Mouse (Mus musculus) splenic B cell, adult 2 months (primary cell): Measurements from ENCODE around the gene Vipr1.
A peak's percentile ranks its signal among the peaks of the same experiment; 100 is the strongest.

Experiments used
- DNase-seq: peaks from one replicate; pipeline ENCODE4 v3.0.0-alpha.2; 2011; ENCODE audit warnings: low read depth, low spot score
- H3K27me3 ChIP-seq: 2 replicates; pipeline ENCODE4 v1.6.1; 2012; ENCODE audit warnings: mild to moderate bottlenecking, low read length, moderate library complexity, mixed read lengths; ENCODE audit not compliant: control insufficient read depth, poor library complexity, insufficient read depth, severe bottlenecking
- H3K36me3 ChIP-seq: 2 replicates; pipeline ENCODE4 v1.6.1; 2012; ENCODE audit warnings: mild to moderate bottlenecking, low read length, moderate library complexity, mixed read lengths; ENCODE audit not compliant: control insufficient read depth, poor library complexity, insufficient read depth, severe bottlenecking

Gene Vipr1

DNA sequence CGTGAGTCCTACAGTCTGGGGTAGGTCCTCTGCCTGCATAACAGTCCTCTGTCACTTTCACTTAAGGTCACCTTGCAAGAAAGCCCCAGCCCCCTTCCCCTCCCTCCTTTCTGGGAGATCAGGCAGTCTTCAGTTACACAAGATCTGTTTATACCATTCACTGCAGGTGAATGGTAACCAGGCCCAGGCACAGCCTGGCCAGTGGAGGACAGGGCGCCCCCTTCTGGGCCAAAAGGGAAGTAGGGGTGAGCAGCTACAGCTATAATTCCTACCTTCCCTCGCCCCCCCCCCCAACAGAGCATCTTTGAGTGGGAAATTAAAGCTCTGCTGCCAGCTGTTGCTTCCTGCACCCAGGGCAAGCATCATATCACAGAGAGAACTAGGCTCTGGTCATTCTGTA lies 26.0 kb upstream of the Vipr1 start:
- H3K36me3 ChIP-seq: no peaks in the 10 kb centered on the region; the same call in 1 of the 2 replicates
- peak; percentile 36 for DNase-seq
- no peaks in the 10 kb centered on the region for H3K27me3 ChIP-seq

DNA sequence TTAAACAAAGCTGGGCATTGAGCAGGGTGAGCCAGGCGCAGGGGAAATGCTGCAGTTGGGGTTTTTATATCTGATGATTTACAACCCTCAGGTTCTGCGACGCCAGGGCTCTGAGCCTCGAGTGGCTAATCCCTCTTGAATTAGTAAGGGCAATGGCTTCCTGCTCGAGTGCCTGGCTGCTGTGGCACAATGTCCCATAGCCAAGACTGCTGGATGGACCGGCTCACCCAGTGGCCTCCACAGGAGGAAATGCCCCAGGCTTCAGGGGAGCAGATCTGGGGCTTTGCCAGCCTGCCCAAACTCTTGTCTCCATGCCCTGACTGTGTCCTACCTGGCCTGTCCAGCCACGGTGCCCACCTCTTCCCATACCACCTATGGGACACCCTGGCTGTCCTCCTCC lies 23.1 kb upstream of the Vipr1 start:
- DNase-seq: no peak
- Histone ChIP-seq H3K36me3 (no peaks in the 10 kb centered on the region; the same call in 1 of the 2 replicates), H3K27me3 (no peaks in the 10 kb centered on the region)

DNA sequence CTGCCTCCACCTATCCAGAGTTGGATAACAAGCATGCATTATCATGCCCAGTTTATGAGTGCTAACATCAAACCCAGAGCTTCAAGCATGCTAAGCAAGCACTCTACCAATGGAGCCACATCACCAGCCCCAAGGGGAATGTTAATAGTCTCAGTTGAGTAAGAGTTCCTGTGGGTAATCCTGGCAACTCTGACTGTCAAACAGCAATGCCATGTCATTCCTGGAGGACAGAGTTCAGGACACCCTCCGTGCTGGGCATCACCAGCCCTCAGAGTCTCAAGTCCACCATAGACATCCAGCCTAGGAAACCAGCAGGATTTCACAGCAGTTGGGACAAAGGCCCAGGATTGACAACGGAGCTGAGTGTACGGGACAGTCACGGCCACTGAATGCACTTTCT lies 19.3 kb upstream of the Vipr1 start:
- Histone ChIP-seq H3K36me3 (no peaks in the 10 kb centered on the region), H3K27me3 (no peaks in the 10 kb centered on the region)
- DNase-seq: no peak

DNA sequence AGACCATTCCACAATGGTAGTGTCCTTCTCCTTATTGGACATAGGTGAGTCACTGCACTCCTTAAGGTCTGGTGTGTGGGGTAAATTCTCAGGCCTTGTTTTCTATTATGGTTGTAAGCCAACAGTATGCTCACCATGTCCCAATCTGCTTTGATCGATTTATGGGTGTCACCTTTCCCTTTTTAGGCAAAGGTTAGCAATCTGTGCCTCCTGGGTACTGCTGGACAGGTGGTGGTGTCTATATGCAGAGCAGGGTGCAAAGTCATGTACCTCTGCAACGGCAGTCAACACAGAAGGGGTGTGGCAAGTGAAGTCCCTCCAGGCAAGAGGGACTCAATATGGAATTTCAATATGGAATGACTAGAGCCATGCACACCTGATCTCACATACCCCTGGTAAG lies 17.6 kb upstream of the Vipr1 start:
- no peak for DNase-seq
- Histone ChIP-seq H3K36me3 (no peaks in the 10 kb centered on the region), H3K27me3 (no peaks in the 10 kb centered on the region)

DNA sequence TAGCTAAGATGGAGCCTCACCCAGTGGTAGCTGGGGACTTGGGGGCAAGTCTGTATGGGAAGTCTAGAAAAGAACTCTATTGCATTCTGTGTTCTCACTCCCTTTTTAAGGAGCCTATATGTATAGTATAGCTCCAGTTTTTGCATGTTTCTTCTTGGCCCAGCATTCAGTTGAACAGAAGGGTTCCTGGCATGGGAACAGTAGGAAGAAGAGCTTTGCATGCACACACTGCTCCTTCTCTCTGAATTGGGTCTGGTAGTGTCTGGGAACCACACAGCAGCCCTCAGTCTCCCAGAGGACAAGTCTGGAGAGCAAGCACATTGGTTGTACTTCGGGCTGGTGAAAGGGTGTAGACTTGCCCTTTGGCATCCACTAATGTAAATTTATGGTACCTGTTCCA lies 11.9 kb upstream of the Vipr1 start:
- no peaks in the 10 kb centered on the region for H3K27me3 ChIP-seq
- DNase-seq: no peak
- H3K36me3 ChIP-seq: no peaks in the 10 kb centered on the region

DNA sequence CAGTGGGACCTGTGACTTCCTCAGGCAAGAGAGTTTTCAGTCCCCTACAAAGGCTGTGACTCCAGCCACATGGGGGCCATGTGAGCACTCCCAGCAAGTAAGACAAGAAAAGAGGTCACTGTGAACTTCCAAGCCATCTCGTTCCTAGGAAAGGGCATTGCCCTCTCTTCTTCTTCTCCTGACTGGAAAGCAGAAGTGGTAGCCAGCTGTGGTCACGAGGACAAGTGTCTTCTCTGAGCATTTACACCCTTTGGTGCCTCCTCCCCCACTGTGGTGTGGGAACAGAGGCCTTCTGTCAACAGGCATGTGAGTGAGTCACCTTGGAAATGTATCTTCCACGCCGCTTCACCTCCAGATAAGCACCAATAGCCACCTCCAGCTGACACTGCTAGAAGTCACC lies 10.6 kb upstream of the Vipr1 start:
- DNase-seq: no peak
- Histone ChIP-seq H3K27me3 (no peaks in the 10 kb centered on the region), H3K36me3 (no peaks in the 10 kb centered on the region)

DNA sequence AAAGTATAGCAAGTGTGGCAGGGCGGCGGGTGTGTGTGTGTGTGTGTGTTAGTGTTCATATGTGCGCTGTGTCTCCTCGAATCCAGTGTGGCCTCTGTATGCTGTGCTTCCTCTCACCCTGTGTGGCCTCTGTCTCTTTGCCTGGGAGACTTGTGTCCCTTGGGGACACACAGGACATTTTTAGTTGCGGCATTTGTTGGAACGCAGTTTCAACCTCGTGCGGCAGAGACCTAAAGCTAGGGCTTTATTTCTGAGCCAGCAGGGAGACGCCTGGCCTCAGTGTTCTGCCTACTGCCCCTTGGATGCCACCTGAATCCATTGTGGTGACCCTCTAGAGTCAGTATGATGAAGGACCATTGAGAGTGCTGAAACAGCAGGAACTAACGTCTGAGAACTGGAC lies 9.6 kb upstream of the Vipr1 start:
- DNase-seq: no peak
- H3K27me3 ChIP-seq: no peaks in the 10 kb centered on the region
- H3K36me3 ChIP-seq: no peaks in the 10 kb centered on the region

DNA sequence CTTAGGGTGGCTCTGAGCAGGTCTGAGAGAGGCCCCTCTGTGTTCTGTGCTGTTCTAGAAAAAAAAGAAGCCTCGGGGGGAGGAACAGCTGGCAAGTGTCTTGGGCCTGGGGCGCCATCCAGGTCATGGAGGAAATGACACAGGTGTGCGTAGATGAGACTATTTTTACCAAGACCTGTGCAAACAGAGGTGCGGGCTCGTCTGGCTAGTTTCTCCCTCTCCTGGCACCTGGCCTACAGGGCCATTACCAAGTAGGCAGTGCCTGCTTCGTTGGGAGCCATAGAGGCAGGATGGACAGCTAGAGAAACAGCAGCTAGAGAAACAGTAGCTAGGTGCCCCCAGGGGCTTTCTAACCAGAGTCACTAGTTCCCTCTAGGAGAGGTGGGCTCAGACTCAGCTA lies 9.2 kb upstream of the Vipr1 start:
- no peaks in the 10 kb centered on the region for H3K36me3 ChIP-seq
- H3K27me3 ChIP-seq: no peaks in the 10 kb centered on the region
- no peak for DNase-seq

DNA sequence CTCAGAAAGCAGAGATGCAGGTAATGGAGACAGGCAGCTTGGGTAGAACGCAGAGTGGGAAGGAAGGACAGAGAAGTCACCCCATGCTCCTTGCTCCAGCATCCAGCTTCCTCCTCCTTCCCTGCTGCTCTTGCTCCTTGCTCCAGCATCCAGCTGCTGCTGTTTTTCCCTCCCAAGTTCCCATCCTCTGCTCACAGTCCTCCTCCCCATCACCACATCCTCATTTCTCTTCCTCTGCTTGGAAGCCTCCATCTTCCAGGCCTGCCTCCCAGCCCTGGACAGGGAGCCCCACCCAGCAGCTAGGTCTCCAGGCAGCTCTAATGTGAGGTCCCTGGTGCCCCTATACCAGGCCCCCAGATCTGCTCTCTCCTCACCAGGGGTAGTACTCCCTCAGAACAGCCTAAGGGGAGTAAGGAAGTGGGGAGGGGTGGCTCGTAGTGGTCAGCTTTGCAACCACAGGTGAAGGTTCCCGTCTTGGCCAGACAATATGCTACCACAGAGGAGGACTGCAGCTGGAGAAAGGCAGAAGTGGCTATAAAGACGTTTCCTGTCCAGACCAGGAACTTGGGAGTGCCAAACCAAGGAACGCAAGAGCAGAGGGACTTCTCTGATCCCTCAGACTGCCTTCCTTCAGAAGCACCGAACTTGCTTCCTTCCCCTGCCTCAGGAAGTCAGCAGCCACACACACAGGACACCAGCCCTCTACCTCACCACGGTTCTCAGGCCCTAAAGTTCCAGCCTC lies 6.5 kb upstream of the Vipr1 start:
- H3K27me3 ChIP-seq: no peaks in the 10 kb centered on the region
- DNase-seq: no peak
- H3K36me3 ChIP-seq: no peaks in the 10 kb centered on the region

DNA sequence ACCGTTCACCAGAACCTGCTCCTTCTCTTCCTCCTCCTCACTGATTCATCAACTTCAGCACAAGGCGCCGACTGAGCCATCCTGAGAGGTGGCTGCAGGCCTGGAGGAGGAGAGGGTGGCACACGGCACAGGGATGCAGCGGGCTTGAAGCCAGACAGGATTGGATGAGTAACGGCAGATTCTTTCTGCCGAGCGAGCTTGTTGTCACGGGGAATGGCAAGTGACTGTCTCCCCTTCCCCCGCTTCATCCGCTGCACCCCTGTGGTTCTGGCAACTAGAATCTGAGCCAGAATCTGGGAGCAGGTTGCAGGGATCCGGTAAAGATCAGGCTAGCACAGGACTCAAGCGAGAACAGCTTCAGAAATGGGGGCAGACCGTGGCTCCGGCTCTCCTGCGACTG lies 2.7 kb upstream of the Vipr1 start:
- H3K36me3 ChIP-seq: no peaks in the 10 kb centered on the region
- no peak for DNase-seq
- H3K27me3 ChIP-seq: no peaks in the 10 kb centered on the region

DNA sequence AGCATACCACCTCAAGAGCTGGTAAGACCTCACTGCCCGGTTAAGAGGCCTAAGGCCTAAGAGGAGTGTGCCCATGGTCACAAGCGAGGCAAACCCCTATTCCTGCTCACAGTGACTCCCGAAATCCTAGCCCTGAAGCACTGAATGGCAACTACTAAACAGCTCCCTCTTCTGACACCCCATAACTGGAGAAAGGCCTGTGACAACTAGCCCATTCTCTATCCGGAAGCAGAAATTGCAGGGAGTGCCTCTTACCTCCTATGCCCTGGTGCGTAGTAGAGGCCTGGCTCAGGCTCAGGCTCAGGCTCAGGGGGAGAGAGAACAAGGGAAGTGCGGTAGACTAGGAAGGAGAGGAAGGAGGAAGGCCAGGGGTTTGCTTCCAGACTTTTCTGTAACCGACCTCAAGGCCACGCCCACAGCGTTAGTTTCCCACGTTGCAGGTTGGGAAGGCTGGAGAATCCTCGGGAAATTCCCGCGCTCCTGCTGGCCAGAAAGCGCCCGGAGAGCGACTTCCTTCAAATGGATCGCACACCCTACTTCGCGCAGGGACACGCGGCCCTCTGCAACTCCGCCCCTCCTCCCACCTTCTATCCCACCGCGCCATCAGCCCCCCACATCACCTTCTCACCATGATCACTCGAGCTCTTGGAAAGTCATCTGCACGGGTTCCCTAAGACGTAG lies 1.1 kb upstream of the Vipr1 start:
- peak; percentile 4 for DNase-seq
- Histone ChIP-seq H3K36me3 (no peaks in the 10 kb centered on the region), H3K27me3 (no peaks in the 10 kb centered on the region)

DNA sequence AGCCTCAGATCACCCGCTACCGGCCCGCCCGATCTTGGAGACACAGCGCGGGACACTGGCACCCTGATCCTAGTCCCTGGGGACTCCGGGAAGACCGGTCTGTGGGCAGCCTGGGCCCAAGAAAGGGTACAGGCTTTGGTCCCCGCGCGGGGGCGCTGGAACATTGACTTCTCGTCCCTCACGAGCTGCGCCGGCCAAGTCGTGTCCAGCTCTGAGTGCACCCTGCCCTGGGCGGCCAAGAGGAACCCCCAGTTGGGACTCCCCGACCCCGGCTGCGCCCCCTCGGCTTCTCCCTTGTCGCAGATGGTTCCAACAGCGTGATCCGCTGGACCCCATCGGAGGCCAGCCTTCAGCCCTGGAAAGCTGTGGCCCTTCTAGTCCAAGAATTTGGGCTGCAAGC lies 515 bp upstream of the Vipr1 start, which contains the start of gene Lyzl4:
TSS of gene Lyzl4 (minus strand) at position 96 of the 400 bp plus-strand sequence.
- DNase-seq: peak; percentile 53
- Histone ChIP-seq H3K27me3 (no peaks in the 10 kb centered on the region), H3K36me3 (no peaks in the 10 kb centered on the region)

DNA sequence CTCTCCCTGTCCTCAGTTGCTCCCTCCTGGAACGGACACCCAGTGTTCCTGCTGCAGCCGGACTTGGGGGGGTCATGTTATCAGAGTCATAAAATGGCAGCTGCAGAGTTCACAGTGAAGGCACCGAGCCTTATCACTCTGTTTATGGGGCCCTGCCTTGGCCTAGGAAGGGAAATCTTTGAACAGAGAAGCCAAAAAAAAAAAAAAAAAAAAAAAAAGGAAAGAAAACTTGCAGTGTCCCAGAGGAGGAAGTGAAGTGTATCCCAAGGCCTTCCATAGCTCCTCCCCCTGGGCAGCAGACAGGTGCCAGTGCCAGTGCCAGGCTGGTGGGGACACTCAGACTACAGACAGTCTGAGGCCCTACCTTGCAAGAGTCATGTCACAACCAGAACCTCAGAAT lies 2.3 kb downstream of the Vipr1 start:
- Histone ChIP-seq H3K27me3 (no peaks in the 10 kb centered on the region), H3K36me3 (no peaks in the 10 kb centered on the region)
- DNase-seq: no peak

DNA sequence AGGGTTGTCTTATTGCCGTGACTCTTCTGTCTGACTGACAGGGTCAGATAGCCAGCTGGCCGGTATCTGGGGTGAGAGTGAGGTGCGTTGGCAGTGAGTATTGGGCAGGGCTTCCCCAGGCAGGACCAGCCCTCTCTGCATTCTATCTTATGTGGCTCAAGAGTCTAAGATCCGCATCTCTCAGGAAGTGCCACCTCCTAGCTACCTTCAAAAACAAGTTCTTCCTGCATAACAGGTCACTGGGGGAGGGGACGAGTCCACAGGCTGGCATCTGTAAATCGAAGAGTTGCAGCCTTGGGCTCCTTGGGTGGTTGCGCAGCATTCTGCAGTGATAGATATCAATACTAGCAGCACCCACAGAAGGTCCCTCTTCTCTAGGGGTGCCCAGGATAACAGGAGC lies 4.5 kb downstream of the Vipr1 start:
- H3K36me3 ChIP-seq: no peaks in the 10 kb centered on the region
- H3K27me3 ChIP-seq: no peaks in the 10 kb centered on the region
- DNase-seq: no peak

DNA sequence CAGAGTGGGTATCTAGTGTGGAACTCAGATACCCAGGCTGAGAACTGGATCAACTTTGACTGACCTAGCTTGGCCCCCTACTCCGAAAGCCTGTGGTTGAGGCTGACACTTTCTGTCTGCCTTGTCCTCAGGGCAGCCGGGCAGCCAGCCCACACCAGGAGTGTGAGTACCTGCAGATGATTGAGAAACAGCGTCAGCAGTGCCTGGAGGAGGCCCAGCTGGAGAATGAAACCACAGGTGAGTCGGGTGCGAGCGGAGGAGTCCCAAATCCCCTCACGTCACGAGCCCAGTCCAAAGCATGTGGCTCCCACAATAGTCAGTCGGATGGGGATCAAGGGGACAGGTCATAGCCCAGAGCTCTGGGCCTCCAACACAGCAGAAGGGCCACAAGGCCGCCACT lies 11.2 kb downstream of the Vipr1 start:
- Histone ChIP-seq H3K36me3 (no peaks in the 10 kb centered on the region), H3K27me3 (no peaks in the 10 kb centered on the region)
- DNase-seq: no peak

DNA sequence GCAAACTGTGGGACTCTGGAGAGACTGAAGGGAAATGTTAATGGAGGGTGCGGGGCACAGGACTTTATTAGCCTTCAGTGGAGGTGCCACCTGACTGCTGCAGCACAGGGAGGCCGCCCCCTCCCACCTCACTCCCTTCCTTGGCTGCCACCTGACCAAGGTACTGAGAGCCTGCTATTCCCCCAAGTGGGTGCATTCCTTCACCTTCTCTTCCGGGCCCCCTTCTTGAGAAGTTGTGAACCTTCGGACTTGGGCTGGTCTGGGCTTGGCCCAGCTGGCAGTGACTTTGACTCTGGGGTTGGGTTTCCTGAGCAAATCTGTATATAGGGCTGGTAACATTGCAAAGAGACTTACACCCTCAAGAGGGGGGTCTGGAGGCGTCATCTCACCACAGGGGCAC lies 13.8 kb downstream of the Vipr1 start:
- Histone ChIP-seq H3K27me3 (no peaks in the 10 kb centered on the region), H3K36me3 (no peaks in the 10 kb centered on the region)
- no peak for DNase-seq
